Mouse (Mus musculus): ENCODE measurements around the gene Triap1. TPM values are rescaled to one million over a fixed set of nuclear protein-coding genes. Genes with fewer than 3 reads are reported as not detected.
"Not testable (repeated sequence)": the region's sequence is repeated elsewhere in the genome, so short reads cannot be mapped to it uniquely, and the experiment has no call there.

Triap1 gene
- total RNA-seq (2021), result 10 to 100 TPM; 35.1 to 40.0 TPM
- 7.9 and 8.6 TPM in 2 replicates for polyA plus RNA-seq (2012; rRNA removed)
- long read RNA-seq, transcript Triap1-201 (2 exons, 1,088 nt), result major isoform, 21 of 24 reads
- long read RNA-seq, partial matches to known transcripts, result 0 of 24 reads
- long read RNA-seq, other reads (novel, unspliced or antisense), result 3 of 24 reads

- peak; percentile 94 for DNase-seq
Measured at GRCm38 (mm10) chr5:115340577-115341313, at the start of gene Triap1, which contains the start of gene Gatc. TSS of gene Triap1 (plus strand) at chr5:115341225. TSS of gene Gatc (minus strand) at chr5:115341178.

- no peak for DNase-seq
Measured at GRCm38 (mm10) chr5:115294173-115294572, 46.9 kb upstream of the Triap1 start.

GRCm38 (mm10) chr5:115296347-115296746 is 44.7 kb upstream of the Triap1 start:
- no peak for DNase-seq

GRCm38 (mm10) chr5:115300035-115300744 is 40.8 kb upstream of the Triap1 start:
- peak; percentile 82 for DNase-seq

GRCm38 (mm10) chr5:115300792-115301614 is 40.0 kb upstream of the Triap1 start, which contains the start of gene Dynll1:
TSS of gene Dynll1 (minus strand) at chr5:115300999.
- DNase-seq, result peak; percentile 99

- no peak for DNase-seq
Measured at GRCm38 (mm10) chr5:115301615-115302014, 39.4 kb upstream of the Triap1 start.

- DNase-seq, result not testable (repeated sequence)
Measured at GRCm38 (mm10) chr5:115302190-115302589, 38.8 kb upstream of the Triap1 start.

- no peak for DNase-seq
Measured at GRCm38 (mm10) chr5:115312354-115312753, 28.7 kb upstream of the Triap1 start.

- DNase-seq, result no peak
Measured at GRCm38 (mm10) chr5:115312816-115313667, 28.0 kb upstream of the Triap1 start.

GRCm38 (mm10) chr5:115313668-115313943 is 27.4 kb upstream of the Triap1 start:
- DNase-seq, result no peak

GRCm38 (mm10) chr5:115316968-115317644 is 23.9 kb upstream of the Triap1 start:
- DNase-seq, result no peak

GRCm38 (mm10) chr5:115317645-115318328 is 23.2 kb upstream of the Triap1 start:
- no peak for DNase-seq

- DNase-seq, result peak; percentile 90
Measured at GRCm38 (mm10) chr5:115319004-115319940, 21.8 kb upstream of the Triap1 start.

GRCm38 (mm10) chr5:115326256-115326831 is 14.7 kb upstream of the Triap1 start:
- no peak for DNase-seq

GRCm38 (mm10) chr5:115326875-115327609 is 14.0 kb upstream of the Triap1 start, which contains the start of gene Srsf9:
TSS of gene Srsf9 (plus strand) at chr5:115327177.
- DNase-seq, result peak; percentile 98

GRCm38 (mm10) chr5:115327610-115328548 is 13.1 kb upstream of the Triap1 start:
- DNase-seq, result peak; percentile 45

Measured in adrenal gland, adult 2 months (tissue).